Mouse (Mus musculus) megakaryocyte, adult 5-6 weeks (primary cell): Measurements from ENCODE around the gene Hist1h3c. TPM values are rescaled to one million over a fixed set of nuclear protein-coding genes. Genes with fewer than 3 reads are reported as not detected.

Experiments
- ATAC-seq: 2 replicates; pipeline ENCODE4 v1.8.0; 2016; ENCODE audit warnings: mild to moderate bottlenecking, inconsistent platforms; ENCODE audit not compliant: poor library complexity, severe bottlenecking
- total RNA-seq, 2 experiments: library from RNA; stranded (forward) in 1 of 2; stranded (reverse) in 1 of 2; fragments of 153-499, 151-499 nt in 1 of 2; fragments of 221-1000, 200-1000 nt in 1 of 2; gene quantifications; 2 replicates each; pipeline versions ENCODE4 v1.2.3 to v1.2.4; 2015 to 2017

Gene Hist1h3c
- total RNA-seq, 2 experiments from 2014 or later: 119 to 593 TPM

DNA sequence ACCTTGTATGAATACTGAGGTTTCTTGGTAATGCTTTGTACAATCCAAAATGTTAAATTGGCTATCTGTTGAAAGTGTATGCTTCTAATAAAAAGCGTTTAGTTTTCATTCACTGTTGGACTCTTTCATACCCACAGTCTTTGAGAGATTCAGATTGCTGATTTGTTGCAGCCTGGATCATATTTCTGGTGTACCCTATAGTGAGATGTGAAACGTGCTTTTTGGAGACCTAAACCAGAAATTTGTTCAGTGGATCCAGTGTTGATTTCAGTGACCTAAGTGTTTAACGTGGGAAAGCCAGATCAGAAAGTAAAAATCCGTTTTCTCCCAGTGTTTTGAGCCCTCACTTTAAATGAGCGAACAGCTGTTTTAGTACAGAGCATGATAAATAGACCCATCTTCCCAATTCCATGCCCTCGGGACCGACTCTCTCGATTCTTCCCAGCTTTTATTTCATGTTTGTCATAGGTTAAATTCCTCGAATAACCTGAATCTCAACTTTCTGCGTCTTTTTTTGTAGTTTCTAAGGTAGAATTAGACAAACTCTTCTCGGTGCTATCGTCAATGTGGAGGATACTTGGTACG, 5.1 kb downstream of the Hist1h3c start:
- ATAC-seq: no peak

DNA sequence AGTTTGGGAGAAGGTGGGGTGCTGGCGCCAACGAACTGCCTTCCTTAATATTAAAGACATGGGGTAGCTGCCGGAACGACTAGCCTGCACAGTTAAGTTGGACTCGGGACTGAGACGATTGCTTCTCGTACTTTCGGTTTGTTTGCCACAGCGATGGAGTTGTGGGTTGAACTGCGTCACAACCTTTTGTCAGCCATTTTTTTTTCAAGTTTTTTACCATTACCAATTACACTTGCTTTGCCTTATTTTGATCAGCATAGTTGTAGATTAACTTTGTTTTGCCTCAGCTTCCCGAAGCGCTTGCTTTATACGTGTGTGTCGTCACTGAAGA, 5.5 kb downstream of the Hist1h3c start:
- ATAC-seq: peak; percentile 34

DNA sequence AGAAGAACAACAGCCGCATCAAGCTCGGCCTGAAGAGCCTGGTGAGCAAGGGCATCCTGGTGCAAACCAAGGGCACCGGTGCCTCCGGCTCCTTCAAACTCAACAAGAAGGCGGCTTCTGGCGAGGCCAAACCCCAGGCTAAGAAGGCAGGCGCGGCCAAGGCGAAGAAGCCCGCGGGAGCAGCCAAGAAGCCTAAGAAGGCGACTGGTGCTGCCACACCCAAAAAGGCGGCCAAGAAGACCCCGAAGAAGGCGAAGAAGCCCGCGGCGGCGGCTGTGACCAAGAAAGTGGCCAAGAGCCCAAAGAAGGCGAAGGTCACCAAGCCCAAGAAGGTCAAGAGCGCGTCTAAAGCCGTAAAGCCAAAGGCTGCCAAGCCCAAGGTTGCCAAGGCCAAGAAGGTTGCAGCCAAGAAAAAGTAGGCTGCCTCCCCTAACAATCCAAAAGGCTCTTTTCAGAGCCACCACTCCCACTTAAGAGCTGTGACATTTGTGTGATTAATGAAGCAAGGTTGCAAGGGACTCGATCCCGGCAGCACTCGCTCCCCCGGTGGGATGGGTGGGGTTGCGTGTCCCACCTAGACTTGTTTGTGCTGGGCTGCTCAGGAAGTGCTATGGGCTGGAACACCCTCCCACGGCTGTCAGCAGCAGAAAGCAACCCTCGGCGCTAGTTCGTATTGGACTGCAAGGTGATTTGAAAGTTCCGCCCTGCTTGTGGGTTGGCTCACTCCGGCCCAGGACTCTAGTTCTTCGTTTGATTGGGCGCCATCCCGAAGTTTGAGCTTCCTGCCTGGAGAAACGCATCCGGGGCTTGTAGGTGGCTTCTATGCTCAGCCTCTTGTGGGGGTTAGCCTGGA, 6.1 kb downstream of the Hist1h3c start:
- ATAC-seq: peak; percentile 65

DNA sequence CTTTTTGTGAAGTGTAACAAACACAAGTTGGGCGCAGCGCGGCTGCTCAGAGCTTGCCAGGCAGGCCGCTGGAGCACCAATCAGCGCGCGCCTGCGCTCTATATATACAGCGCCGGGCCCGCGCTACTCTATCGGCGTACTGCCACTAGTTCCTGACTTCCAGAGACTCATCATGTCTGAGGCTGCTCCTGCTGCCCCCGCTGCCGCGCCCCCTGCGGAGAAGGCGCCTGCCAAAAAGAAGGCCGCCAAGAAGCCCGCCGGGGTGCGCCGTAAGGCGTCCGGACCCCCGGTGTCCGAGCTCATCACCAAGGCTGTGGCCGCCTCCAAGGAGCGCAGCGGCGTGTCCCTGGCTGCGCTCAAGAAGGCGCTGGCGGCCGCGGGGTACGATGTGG, 6.7 kb downstream of the Hist1h3c start, which contains the start of gene Hist1h1c:
Gene Hist1h1c, plus strand, starts transcription at position 132 of the 392 bp plus-strand sequence.
- peak; percentile 71 for ATAC-seq

DNA sequence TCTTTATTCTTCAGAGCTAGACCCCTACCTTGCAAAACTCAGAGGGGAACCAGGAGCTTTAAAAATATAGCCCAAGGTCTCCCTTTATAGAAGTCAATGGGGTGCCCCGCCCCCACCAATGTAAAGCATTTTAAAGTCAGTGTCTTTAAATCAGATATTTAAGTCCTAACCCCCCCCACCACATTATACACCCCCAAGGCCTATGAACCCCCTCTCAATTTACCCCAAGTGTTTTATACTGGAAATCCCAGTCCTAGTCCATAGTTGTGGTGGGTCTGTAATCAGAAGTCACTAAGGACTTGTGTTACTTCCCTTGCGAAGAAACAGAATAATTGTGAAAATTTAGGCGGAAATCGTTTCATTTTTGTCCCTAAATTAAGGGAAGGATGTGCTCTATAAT, 7.4 kb downstream of the Hist1h3c start:
- no peak for ATAC-seq

DNA sequence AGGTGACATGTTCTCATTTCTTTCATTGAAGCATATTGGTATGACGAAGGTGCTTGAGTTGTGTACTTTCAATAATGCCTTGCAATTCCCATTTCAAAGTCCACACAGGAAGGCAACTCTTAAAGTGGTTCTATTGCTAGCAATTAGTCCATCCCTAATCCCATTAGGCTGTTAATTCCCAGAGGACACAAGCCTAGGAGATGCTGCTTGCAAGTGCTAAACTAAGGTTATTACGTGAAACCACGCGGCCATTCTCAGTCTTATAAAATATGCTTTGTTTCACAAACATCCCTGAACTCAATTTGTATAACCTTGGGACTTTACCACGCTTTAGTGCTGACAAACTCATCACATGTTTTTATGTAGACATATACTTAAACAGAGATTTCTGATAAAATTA, 8.3 kb downstream of the Hist1h3c start:
- no peak for ATAC-seq

DNA sequence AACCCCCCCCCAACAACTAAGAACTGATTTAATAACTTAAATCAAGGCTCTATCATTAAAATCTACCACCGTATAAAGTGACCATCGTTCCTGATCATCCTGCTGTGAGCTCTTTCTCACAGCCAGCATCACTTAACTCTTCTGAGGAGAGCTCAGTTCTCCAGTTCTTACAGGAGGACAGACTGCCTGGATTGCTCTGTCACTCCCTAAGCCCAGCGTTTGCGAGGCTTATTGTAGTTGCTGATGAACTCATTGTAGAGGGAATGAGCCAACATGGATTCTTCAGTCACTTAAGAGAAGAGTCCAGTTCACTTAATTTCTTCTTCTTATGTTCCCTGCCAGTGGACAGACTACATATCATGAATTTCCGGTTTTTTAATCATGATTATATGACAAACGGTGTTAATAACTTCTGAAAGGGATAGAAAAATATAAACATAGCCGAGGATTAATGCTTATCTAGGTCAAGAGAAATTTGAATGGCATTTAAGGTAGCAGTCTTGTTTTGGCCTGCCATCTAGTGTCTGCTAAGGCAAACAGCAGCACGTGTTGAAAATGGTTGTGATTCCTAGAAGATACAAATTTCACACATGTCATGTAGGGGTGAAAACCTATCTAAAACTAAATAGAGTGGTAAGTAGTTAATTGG, 13.1 kb downstream of the Hist1h3c start:
- peak; percentile 80 for ATAC-seq

DNA sequence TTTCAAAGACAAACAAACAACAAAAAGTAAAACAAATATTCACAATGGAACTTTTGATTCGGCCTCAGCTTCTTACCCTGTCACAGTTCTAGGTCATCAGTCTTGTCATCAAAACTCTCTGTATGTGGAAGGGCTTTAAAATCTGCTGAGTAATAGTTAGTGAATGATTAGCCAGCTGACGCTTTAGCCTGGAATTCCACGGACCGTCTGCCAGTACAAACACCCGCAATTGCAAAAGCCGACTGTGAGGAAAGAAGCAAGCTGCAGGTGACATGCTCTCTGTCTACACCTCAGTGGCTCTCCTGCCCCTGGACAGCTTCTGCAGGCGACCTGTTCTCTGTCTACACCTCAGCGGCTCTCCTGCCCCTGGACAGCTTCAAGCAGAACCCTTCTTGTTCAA, 14.9 kb downstream of the Hist1h3c start:
- no peak for ATAC-seq

DNA sequence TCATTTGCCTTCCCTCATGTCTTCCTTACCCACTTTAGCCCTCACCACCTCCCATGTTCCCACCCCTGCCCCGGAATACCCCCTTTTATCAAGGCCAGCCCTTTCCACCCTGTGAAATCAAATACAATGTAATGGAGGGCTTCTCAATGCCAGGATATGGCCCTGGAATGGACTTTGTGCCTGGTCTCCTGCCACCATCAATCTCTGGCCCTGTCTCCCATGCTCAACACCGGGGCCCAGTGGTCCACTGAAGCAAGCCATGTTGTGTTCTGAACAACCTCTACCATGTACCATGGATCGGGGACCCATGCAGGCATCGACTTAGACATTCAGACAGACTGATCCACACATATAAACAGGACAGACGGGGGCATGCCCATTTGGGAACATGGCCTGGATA, 15.7 kb downstream of the Hist1h3c start:
- ATAC-seq: no peak

DNA sequence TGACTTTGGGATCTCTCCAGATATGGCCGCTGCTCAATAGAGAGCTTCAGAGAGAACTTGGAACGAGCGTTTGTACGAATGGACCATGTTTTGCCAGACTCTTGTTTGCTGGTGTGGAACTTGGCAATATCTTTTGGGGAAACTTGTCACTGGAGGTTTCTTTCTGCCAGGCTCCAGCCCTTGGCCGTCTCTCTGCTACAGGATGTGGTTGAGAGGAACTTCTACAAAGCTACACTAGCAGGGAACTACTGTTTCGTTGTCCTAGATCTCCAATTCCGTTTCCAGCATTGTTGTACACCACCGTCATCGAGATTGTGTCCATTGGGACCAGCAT, 16.2 kb downstream of the Hist1h3c start:
- peak; percentile 70 for ATAC-seq

DNA sequence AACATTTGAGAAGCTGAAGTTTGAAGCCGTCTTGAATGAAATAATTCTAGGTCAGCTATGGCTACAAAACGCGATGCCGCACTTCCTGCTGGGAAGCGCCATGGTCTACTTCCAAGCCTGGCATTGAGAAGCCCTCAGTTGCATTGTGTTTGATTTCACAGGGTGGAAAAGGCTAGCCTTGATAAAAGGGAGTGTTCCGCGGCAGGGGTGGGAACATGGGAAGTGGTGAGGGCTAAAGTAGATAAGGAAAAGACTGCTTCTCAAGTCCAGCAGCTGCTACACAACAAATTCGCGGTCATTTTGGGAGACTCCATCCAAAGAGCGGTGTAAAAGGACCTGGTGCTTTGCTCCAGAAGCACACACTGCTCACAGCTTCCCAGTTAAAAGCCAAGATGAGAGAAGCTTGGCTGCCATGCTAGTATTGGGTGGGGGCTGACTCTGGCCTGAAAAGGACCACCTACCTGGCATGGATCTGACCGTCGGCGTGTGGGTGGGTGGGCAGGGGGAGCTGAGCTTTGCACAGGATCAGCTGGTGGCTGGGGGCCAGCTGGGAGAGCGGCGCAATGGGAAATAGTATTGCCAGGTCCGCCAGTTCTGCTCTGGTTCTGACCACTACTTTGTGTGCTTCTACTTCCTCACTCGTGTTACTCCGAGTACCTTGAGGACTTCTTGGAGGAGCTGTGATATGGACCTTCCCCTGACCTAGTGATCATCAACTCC, 16.8 kb downstream of the Hist1h3c start:
- peak; percentile 54; the same call in 1 of the 2 replicates for ATAC-seq

DNA sequence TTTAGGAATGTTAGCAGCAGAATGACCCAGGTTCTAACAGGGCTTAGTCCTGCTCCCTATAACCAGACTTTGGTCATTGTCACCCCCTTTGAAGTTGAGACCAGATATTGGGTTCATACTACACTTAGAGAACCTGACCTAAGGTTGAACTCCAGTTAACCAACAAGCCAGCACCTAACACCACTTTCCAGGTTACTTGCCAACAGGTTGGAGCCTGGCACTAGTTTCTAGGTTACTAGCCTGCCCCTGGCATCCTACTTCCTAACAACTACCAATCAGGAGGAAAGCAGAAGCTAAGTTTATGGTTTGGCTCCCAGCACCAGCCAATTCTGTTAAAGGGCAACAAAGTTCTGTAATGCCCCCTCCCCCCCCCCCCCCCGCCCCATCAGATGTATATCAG, 20.2 kb downstream of the Hist1h3c start:
- ATAC-seq: no peak

DNA sequence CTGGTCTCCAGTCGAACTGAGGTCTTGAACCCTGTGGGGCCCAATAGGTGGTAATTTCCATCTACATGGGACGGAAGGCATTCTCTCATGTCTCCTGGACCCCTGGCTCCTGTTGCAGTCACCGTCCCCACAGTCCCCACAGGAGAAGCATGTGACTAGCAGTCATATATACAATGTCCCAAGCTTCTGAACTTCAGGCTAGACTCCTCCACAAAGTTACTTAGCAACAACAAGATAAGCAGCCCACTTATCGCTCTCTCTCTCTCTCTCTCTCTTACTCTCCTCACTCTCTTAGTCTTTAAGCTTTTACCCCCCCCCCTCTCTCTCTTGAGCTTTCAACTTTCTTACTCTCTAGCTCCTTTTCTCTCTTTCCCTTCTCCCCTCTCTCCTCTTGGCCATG, 21.2 kb downstream of the Hist1h3c start:
- no peak for ATAC-seq

DNA sequence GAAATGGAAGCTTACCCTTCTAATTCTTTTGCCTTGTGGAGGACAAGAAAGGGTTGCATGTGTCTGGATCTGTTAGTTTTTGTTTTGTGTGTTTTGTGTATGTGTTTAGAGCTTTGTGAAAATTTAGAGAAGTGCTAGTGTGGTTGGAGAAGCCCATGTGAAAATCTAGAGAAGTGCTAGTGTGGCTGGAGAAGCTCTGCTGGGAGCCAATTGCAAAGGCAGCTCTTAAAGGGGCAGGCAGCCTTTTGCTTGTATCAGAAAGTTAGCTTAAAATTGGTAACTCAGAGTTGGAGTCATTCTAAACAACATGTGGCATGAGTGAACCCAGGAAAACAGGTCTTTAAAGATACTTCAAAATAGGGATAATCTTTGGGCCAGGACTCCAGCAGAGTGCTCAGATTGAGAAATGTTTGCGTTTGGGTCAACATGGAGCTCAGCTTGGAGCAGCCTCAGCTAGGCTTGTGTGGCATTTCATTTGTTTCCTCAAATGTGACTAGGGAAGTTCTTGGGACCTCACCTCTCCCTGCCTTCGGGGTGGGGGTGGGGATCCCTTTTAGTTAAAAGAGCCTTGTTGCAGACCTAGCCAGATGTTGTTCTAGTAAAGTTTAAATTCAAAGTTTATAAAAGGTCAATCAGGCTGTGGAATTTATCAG, 27.7 kb downstream of the Hist1h3c start:
- peak; percentile 52; the same call in 1 of the 2 replicates for ATAC-seq

DNA sequence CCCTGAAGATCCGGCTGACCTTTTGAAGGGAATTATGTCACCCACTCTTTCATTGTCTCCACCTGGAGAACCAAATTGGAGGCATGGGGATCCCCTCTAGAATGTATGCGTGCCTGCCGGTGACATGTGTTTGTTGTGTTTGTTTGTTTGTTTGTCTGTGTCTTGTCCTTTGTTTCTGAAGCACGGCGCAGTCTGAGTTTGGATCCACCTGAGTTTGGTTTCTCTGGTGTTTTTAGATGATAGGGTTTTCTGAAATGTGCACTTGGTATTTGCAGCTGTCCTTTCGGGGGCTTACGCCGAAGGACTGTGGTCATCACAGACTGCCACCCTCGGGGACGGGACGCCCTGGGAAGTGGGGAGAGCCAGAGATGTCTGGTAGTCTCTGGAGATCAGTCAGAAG, 28.2 kb downstream of the Hist1h3c start:
- no peak for ATAC-seq

DNA sequence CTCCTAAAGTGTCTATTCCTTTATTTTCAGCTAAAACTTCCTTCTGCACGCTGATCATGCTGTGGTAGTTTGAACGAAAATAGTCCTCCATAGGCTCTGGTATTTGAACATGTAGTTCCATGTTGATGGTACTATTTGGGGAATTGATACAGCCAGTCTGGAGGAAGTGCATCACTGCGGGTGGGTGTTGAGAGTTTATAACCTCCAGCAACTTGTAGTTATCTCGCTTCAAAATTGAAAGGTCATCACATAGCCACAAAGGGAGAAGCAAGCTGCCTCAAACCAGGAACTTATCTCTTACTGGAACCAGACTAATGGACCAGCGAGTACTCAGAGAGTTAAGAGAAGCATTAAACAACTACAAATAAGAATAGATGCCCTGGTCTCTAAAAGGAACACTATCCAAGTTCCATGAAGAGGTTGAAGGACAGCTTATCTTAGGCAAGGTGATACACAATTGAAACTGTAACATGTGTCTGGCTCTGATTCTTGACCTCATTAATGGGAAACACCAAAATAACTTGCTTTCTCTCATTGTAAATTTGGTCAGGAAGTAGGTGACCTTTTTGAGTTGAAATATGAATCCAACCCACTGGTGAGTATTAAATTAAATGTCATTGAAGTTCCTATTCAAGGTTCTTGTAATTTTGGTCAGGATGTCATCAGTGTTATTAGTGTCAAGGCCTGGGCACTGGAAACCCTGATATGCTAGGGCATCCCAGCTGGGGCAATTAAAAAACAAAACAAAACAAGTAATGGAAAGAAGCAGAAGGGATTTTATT, 28.9 kb downstream of the Hist1h3c start:
- peak; percentile 74 for ATAC-seq

DNA sequence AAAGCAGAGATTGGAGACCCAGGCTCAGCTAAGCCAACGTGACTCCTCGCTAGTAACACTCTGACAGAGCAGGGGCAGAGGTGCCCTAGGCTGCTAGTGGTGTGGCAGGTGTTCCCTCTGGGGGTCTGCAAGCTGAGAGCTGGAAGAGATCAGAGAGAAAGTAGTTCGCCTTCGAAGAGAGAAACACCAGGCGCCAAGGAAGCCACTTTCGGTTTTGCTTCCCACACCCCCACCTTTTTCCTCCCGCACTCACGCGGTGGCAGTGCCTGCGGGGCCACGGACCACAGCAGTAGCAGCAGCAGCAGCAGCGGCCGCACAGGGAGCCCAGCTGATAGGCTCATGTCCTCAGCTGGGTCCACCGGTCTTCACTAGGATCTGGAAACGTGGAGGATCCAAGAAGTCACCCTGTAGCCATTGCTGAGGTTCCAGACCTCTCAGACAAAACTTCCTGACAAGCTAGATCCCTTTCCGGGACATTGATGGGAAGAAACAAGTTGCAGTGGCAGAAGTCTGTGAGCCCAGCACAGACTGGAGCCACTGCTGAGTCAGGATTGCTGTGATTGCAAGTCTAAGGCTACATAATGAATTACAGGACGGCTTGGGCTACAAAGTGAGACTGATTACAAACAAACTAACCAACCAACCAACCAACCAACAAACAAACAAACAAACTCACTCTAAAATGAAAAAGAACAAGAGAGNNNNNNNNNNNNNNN, 34.9 kb downstream of the Hist1h3c start, which contains the start of gene Hfe:
Gene Hfe, minus strand, starts transcription at position 481 of the 716 bp plus-strand sequence.
- peak; percentile 86 for ATAC-seq

DNA sequence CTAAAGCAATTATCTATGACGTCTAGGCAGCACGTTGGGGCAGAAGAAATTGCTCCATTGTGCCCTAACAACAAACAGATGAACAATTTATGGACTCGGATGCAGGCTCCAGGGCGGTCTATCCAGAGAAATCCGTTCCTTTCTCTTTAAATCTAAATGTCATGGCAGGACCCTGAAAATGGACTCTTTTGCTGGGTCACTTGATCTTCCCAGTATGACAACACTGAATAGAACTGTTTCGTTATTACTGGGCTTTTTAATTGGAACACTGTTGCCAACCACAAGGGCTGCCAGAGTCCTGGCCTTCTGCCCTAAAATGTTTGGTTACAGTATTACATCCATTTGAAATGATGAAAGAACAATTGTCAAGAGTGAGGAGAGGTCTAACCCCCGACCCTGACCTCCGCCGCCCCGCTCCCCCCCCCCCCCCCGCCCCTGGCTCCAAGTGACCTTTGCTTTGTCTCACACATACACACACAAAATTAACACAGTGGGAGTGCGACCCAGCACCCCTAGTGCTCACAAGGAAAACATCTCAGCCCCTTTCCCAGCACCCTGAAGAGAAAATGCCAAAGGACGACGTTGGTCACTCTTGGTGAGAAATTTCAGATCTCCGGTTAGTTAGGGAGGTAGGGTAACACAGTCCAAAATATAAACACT, 35.6 kb downstream of the Hist1h3c start:
- peak; percentile 4; the same call in 1 of the 2 replicates for ATAC-seq

DNA sequence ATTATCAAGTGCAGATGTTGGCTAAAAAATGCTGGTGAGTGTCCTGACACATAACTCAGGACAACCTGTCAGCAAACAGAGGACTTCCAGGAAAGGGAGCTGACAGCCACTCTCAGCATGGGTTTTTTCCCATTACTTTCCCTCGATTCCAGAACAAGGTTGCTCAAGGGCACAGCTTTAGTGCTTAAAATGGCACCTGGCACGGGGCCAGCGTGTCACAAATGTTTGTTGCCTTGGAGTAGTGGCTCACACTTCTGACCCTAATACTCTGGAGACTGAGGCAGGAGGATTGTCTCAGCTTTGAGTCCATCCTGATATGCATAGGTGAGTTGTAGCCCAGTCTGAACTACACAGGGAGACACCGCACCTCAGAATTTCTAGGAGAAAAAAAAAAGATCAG, 36.7 kb downstream of the Hist1h3c start:
- no peak for ATAC-seq
